Mouse (Mus musculus) kidney, postnatal 0 days (tissue): ENCODE measurements at regions not wholly inside any gene's neighbourhood (a gene's known extent, or its start where the extent isn't known, plus 50 kb on each side); places are given as distances from the start of the nearest gene placed in this dataset.

Experiments
- ATAC-seq: fragments of 200-750 bp; cut with Nextera tagmentation; replicated peaks from 2 replicates; pipeline ENCODE4 v1.8.0; 2017; ENCODE audit warnings: low read depth, moderate number of reproducible peaks, moderate TSS enrichment, moderate library complexity; ENCODE audit not compliant: low FRiP score
- DNase-seq: peaks from one replicate; pipeline ENCODE4 v3.0.0-alpha.2; 2016; ENCODE audit warnings: low spot score
- H3K27ac ChIP-seq: fragments of 300-500 bp; sonication (generic); 2 replicates; pipeline ENCODE4 v1.5.1; 2014; ENCODE audit warnings: mild to moderate bottlenecking
- H3K27me3 ChIP-seq: fragments of 300-500 bp; sonication (generic); 2 replicates; pipeline ENCODE4 v1.6.1; 2014; ENCODE audit warnings: low read length, mixed read lengths; ENCODE audit not compliant: insufficient read depth
- H3K36me3 ChIP-seq: fragments of 300-500 bp; sonication (generic); 2 replicates; pipeline ENCODE4 v1.6.1; 2014; ENCODE audit warnings: low read length, mixed read lengths; ENCODE audit not compliant: insufficient read depth
- H3K4me1 ChIP-seq: fragments of 300-500 bp; sonication (generic); replicated peaks from 2 replicates; pipeline ENCODE4 v1.6.1; 2014; ENCODE audit warnings: antibody characterized with exemption, low read length, mixed read lengths; ENCODE audit not compliant: insufficient read depth
- H3K4me2 ChIP-seq: fragments of 300-500 bp; sonication (generic); 2 replicates; pipeline ENCODE4 v1.6.1; 2014; ENCODE audit warnings: mild to moderate bottlenecking, low read length, moderate library complexity, mixed read lengths
- H3K4me3 ChIP-seq: fragments of 300-500 bp; sonication (generic); replicated peaks from 2 replicates; pipeline ENCODE4 v1.5.1; 2014; ENCODE audit warnings: low read depth, low read length
- H3K9ac ChIP-seq: fragments of 300-500 bp; sonication (generic); 2 replicates; pipeline ENCODE4 v1.6.1; 2014; ENCODE audit warnings: low read depth, low read length
- H3K9me3 ChIP-seq: fragments of 300-500 bp; sonication (generic); replicated peaks from 2 replicates; pipeline ENCODE4 v1.6.1; 2016; ENCODE audit warnings: low read length, inconsistent platforms, mixed read lengths
- CTCF ChIP-seq: IDR thresholded peaks from 2 replicates; pipeline ENCODE4 v1.5.1; 2016; ENCODE audit warnings: antibody characterized with exemption, low read depth, mild to moderate bottlenecking, moderate library complexity
- WGBS: fragments of 180-500 bp; shearing (Covaris S2); extraction: QIAGEN DNeasy Blood & Tissue Kit; methylation state at CpG from one replicate; pipeline ENCODE4 v1.1.7; 2014; 5-methylcytosine and 5-hydroxymethylcytosine counted together

- Histone ChIP-seq H3K9ac (no peak overlapping the region), H3K9me3 (no peaks in the 10 kb centered on the region), H3K36me3 (no peaks in the 10 kb centered on the region), H3K4me2 (no peak overlapping the region), H3K4me1 (no peaks in the 10 kb centered on the region), H3K27me3 (0 out of 2 replicates have a peak, but pooled peaks cover 3% of the 10 kb centered on the region), H3K4me3 (no peak overlapping the region), H3K27ac (no peak overlapping the region)
- WGBS: 69% methylated on average over 7 of the region's 7 CpGs
- DNase-seq (no peak), ATAC-seq (no peak)
- no peak for TF ChIP-seq CTCF
Measured at GRCm38 (mm10) chr1:190527545-190528137, 357.1 kb upstream of the Prox1 start.

- Histone ChIP-seq H3K36me3 (no peaks in the 10 kb centered on the region), H3K27me3 (0 out of 2 replicates have a peak, but pooled peaks cover 3% of the 10 kb centered on the region), H3K4me1 (no peaks in the 10 kb centered on the region), H3K9me3 (no peaks in the 10 kb centered on the region), H3K27ac (no peak overlapping the region), H3K4me3 (no peak overlapping the region), H3K9ac (no peak overlapping the region), H3K4me2 (no peak overlapping the region)
- 13% methylated on average over 7 of the region's 7 CpGs for WGBS
- no peak for TF ChIP-seq CTCF
- ATAC-seq: no peak
- DNase-seq: no peak
Measured at GRCm38 (mm10) chr1:190526634-190527033, 356.1 kb upstream of the Prox1 start.

GRCm38 (mm10) chr1:190526046-190526445 is 355.5 kb upstream of the Prox1 start:
- H3K4me3 ChIP-seq: no peak overlapping the region
- ATAC-seq (no peak), DNase-seq (peak; percentile 44)
- no peak overlapping the region for H3K27ac ChIP-seq
- no peak for TF ChIP-seq CTCF
- no peaks in the 10 kb centered on the region for H3K36me3 ChIP-seq
- WGBS: 23% methylated on average over 6 of the region's 6 CpGs
- no peaks in the 10 kb centered on the region for H3K4me1 ChIP-seq
- H3K27me3 ChIP-seq: 0 out of 2 replicates have a peak, but pooled peaks cover 3% of the 10 kb centered on the region
- H3K9me3 ChIP-seq: no peaks in the 10 kb centered on the region
- H3K4me2 ChIP-seq: no peak overlapping the region
- H3K9ac ChIP-seq: no peak overlapping the region

GRCm38 (mm10) chr1:190500106-190500505 is 329.6 kb upstream of the Prox1 start:
- no peak overlapping the region for H3K4me3 ChIP-seq
- no peak for ATAC-seq
- no peaks in the 10 kb centered on the region for H3K4me1 ChIP-seq
- TF ChIP-seq CTCF: no peak
- no peak overlapping the region for H3K4me2 ChIP-seq
- no peaks in the 10 kb centered on the region for H3K36me3 ChIP-seq
- no peak for DNase-seq
- H3K27ac ChIP-seq: no peak overlapping the region
- WGBS: 84% methylated on average over 8 of the region's 8 CpGs
- no peaks in the 10 kb centered on the region for H3K9me3 ChIP-seq
- H3K27me3 ChIP-seq: no peaks in the 10 kb centered on the region
- H3K9ac ChIP-seq: no peak overlapping the region

GRCm38 (mm10) chr1:190497474-190497873 is 327.0 kb upstream of the Prox1 start:
- no peaks in the 10 kb centered on the region for H3K27me3 ChIP-seq
- H3K4me2 ChIP-seq: no peak overlapping the region
- H3K27ac ChIP-seq: no peak overlapping the region
- no peak overlapping the region for H3K9ac ChIP-seq
- no peaks in the 10 kb centered on the region for H3K4me1 ChIP-seq
- DNase-seq (no peak), ATAC-seq (no peak)
- TF ChIP-seq CTCF: no peak
- no peaks in the 10 kb centered on the region for H3K9me3 ChIP-seq
- H3K4me3 ChIP-seq: no peak overlapping the region
- WGBS: 93% methylated on average over 4 of the region's 4 CpGs
- H3K36me3 ChIP-seq: no peaks in the 10 kb centered on the region

DNA sequence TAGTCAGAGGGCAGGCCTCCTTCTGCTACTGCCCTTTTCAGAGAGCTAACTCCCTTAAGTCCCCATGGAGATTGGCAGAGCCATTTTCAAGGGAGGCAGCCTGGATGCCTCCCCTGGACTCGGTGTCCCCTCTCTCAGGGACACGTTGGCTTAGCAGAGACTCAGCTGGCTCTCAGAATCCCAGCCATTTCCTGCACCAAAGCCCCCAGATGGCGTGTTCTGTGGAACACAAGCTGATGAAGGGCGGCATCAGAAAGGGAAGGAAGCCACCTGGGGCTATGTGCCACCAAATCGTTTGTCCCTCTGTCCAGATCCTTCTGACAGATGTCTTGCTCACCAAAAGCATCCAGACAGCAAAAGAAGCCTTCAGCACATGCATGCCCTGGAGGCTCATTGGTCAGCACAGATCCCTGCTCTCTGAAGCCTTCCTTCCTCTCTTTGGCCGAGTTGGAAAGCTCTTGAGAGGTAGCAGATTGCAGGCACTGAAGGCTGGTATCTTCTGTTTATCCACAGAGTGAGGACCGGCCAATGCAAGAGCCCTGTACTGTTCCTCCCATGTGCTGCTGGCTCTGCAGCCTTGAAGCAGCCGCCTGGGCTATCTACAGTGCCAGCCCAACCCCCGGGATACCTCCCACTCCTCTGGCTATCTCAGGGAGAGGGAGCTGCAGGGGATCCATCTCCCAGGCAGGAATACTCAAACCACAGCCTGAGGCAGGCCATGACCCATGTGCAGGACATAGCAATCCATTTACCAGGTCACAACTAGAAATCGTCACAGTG is 325.4 kb upstream of the Prox1 start:
- no peak for DNase-seq
- Histone ChIP-seq H3K36me3 (no peaks in the 10 kb centered on the region), H3K27ac (no peak overlapping the region), H3K4me2 (no peak overlapping the region), H3K9me3 (no peaks in the 10 kb centered on the region), H3K4me3 (no peak overlapping the region), H3K4me1 (no peaks in the 10 kb centered on the region), H3K9ac (no peak overlapping the region), H3K27me3 (no peaks in the 10 kb centered on the region)
- 63% methylated on average over 10 of the region's 10 CpGs for WGBS
- TF ChIP-seq CTCF: no peak
- no peak for ATAC-seq
